Mouse (Mus musculus) neutrophil, adult 5-6 weeks (primary cell): ENCODE results near the gene Mfsd8. TPM values are rescaled to one million over a fixed set of nuclear protein-coding genes. Genes with fewer than 3 reads are reported as not detected.
"Not testable (repeated sequence)": the region's sequence is repeated elsewhere in the genome, so short reads cannot be mapped to it uniquely, and the experiment has no call there.

Experiments
- ATAC-seq: fragments of 151-379, 151-347 bp; 2 replicates; pipeline ENCODE4 v1.8.0; 2017; ENCODE audit warnings: mild to moderate bottlenecking, moderate TSS enrichment; ENCODE audit not compliant: insufficient number of reproducible peaks, poor library complexity, low FRiP score, severe bottlenecking; ENCODE audit errors: extremely low read depth
- total RNA-seq: library from RNA; stranded (forward); fragments of 200-1000 nt; gene quantifications from 2 replicates; pipeline ENCODE4 v1.2.3, GENCODE M21; 2017

Mfsd8 gene
- 7.9 and 9.1 TPM in 2 replicates for total RNA-seq

- ATAC-seq, result peak; percentile 97
These were observed at the start of gene Mfsd8 for GRCm38 (mm10) chr3:40846473-40846956. Mfsd8 (minus strand) TSS chr3:40846886.

GRCm38 (mm10) chr3:40894336-40894735 lies 47.6 kb upstream of the Mfsd8 start:
- ATAC-seq, result not testable (repeated sequence)

- ATAC-seq, result peak; percentile 96
These were observed 47.2 kb upstream of the Mfsd8 start for GRCm38 (mm10) chr3:40893816-40894258.

- ATAC-seq, result not testable (repeated sequence)
These were observed 6.5 kb upstream of the Mfsd8 start for GRCm38 (mm10) chr3:40853123-40853738.

- ATAC-seq, result not testable (repeated sequence)
These were observed 1.2 kb upstream of the Mfsd8 start for GRCm38 (mm10) chr3:40847936-40848335.

- peak; percentile 41; the same call in 1 of the 2 replicates for ATAC-seq
These were observed 332 bp upstream of the Mfsd8 start for GRCm38 (mm10) chr3:40847018-40847417.

- ATAC-seq, result not testable (repeated sequence)
These were observed 101 bp upstream of the Mfsd8 start, which contains the start of gene Abhd18 for GRCm38 (mm10) chr3:40846957-40847017. Abhd18 (plus strand) TSS chr3:40846970.

GRCm38 (mm10) chr3:40845521-40845920 lies 1.2 kb downstream of the Mfsd8 start:
- not testable (repeated sequence) for ATAC-seq

- no peak for ATAC-seq
These were observed 33.4 kb downstream of the Mfsd8 start for GRCm38 (mm10) chr3:40813275-40813674.

- ATAC-seq, result no peak
These were observed 36.8 kb downstream of the Mfsd8 start for GRCm38 (mm10) chr3:40809894-40810293.

GRCm38 (mm10) chr3:40808686-40809085 lies 38.0 kb downstream of the Mfsd8 start:
- no peak for ATAC-seq

- ATAC-seq, result no peak
These were observed 39.8 kb downstream of the Mfsd8 start for GRCm38 (mm10) chr3:40806871-40807270.

GRCm38 (mm10) chr3:40800373-40800823 lies 46.3 kb downstream of the Mfsd8 start:
- ATAC-seq, result peak; percentile 10; the same call in 1 of the 2 replicates

- peak; percentile 91 for ATAC-seq
These were observed 46.9 kb downstream of the Mfsd8 start, which contains the start of gene Plk4 for GRCm38 (mm10) chr3:40799530-40800372. Plk4 (plus strand) TSS chr3:40800019.

GRCm38 (mm10) chr3:40798500-40798899 lies 48.2 kb downstream of the Mfsd8 start:
- peak; percentile 78 for ATAC-seq

GRCm38 (mm10) chr3:40798054-40798453 lies 48.6 kb downstream of the Mfsd8 start:
- ATAC-seq, result no peak

- no peak for ATAC-seq
These were observed 52.9 kb downstream of the Mfsd8 start for GRCm38 (mm10) chr3:40793783-40794182.
